Mouse (Mus musculus): ENCODE measurements around the gene Ascc3.

The Ascc3 gene

DNA sequence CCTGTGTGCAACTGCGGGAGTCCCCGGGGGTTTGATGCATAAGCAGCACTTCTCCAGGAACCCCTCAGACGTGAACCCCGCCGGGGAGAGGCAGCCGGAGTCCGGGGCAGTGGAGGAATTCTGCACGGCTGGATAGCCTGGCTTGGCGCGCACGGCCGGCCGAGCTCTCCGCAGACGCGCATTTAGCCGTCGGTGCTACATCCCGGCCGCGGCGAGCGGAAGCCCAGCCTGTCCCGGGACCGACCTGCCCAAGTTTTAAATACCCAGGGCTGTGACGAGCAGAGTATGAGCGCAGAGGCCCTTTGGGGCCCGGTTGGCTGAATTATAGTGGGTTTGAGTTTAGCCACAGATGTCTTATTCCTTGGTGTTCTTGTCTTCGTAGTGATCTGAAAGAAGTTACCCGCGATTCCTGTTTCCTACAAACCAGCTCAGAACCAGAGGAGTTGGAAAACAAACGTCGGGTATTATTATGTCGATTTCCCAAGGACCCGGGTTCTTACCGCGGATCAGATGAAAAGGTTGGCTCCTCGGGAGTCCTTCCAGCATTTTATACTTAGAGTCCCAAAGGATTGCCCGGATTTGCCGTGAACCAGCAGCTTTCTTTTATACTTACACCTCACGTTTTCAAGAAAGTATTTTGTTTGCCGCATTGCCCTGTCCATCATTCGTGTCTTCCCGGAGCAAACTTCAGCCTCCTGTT is 302.8 kb downstream of the Ascc3 start:
- DNase-seq = no peak

DNA sequence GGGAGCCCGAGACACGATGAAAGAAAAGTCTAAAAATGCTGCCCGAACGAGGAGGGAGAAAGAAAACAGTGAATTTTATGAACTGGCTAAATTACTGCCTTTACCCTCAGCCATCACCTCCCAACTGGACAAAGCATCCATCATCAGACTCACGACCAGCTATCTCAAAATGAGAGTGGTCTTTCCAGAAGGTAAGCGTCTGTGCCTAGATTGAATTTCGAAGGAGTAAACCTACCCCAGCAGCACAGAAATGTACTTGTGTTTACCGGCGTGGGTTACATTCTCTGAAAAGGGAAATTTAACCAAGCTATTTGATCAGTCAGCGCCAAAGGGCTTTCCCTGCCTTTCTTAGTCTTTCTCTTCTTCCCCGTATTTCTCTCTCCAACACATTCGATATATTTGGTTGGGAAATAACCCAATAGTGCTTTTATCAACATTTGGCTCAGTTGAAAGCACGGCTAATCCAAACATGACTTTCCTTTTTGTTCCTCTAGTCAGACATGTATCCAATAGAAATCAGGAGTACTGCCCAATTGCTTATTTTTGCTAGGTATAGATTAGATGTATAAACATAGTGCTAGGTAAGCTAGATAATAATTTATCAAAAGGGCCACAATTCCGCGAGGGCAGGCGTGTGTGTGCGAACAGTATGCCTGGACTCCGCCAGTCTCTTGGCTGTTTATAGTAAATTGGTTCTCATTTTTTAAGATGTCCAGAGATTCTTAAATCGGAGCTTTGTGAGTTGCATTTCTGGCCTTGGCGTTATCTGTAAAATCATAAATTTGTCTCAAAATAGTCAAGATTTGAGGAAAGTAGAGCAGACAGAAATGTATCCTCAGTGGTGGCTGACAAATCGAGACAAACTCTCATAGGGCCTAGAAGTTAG is 303.7 kb downstream of the Ascc3 start:
- DNase-seq = no peak

DNA sequence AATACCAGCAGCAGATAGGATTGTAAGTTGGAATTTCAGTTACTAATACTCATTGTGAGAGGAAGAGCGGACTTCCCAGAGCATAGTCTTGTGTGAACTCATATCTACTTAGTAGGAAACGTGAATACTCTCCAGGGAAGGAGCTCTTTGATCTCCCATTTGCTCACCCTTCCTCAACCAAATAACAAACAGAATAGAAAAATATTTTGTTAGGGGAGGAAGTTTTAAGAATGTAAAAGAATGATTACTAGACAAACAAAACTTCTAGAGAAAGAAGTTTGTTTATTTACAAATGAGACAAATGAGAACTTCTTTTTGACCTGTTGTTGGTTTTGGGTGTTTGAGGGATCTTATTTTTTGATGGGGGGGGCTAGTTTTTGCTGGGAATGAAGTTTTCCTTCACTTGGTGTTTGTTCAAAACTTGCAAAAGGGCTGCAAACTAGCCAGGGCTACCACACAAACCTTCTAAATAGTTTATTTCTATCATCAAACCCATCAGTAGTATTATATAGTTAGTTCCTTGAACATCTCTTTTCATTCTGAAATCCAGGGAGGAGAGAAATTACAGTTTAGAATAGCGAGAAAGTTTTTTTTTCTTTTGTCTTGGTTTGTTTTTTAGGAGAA is 304.4 kb downstream of the Ascc3 start:
- DNase-seq = no peak

DNA sequence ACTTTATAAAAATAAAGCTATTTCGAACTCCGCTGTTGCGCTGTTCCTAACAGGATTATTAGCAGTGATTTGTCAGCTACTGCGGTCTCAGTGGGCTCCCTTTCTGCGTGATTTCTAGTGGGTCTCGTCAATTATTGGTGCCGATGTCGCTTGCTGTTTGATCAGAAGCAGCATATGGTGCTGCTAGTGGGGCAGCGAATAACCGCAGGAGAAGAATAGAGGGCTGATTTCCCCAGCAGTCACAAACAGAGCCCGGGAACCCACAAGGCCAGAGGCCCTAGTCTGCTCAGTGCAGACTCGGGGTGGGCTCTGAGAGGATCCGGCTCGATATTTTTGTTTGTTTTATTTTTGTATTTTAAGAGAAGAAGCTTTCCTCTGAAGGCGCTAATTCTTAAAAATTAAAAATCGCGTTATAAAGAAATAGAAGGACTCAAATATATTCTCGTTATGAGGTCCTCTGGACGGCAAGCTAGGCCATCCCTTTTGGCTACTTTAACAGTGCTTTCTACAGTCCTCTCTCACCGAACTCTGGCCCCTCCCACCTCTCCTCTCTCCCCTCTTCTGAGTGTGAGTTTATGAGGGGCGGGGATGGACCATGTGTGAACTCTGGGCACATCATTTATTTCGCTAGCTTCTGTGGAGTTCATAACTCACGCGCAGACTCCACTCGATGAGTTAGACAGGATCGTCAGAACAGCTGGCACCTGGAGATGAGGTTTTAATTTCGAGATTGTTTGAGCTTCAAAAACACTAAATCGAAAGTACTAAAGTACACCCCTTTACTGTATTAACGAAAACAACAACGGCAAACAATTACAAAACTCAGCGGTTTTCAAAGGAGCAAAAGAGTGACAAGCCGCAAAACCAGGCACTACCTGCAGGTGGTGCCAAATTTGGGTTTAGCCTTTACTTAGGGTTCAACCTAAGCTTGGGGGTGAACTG is 305.3 kb downstream of the Ascc3 start:
- peak in 1 of 2 experiments; percentile 16 for DNase-seq

DNA sequence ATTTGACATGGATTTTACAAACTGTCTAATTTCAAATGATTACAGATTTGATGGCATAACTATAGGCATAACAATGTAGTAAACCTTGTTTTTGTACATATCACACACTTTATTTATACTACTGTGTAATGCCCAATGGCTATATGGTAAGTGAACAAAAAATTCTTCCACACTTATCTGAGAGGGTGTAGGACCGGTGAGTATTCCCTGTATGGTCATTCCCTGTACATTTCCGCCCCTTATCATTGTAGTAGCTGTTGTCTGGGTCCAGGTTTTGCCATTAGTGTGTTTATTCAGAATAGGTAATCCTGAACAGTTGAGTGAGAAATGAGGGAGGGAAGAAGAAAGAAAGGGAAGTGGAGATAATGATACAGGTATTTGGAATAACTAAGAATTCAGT is 306.2 kb downstream of the Ascc3 start:
- no peak for DNase-seq

DNA sequence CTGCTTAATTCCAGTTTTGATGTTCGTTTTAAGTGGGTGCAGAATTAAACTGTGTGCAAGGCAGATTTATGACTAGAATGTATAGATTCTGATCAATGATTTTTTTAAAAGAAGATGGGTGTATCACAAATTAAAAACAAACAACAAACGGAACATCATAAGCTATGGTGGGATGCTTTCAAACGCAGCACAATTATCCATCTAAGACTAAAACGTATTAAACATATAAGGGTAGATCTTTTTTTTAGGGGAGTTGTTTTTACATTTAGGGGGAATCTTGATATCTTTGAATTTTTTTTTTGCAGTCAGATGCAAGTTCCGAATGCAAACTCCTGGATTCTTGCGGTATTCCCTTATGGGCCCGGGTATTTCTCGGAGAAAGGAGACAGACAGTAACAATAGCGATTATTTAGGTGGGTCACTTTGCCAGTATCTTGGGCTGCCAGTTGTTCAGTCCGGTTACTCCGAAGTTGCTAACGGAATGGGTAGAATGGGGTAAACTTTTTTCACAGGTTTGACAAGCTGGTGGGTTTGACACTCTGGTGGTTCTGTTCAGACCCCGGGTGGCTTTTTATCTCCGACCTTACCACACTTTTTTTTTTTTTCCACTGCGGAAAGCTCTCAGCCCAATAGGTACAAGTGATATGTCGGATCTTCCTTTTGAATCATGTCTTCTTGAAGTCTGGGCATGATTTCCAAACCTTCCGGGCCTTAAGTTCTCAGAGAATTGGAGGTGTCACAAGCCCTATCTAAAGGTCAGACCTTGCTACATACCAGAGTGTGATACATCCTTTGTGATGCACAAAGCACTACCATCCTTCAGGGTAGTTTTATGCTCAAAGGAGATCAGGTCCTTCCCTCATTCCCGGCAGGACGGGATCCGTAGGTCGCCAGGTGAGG is 307.6 kb downstream of the Ascc3 start:
- no peak for DNase-seq

All from cerebellum, postnatal 36 days (tissue).